Mouse (Mus musculus) midbrain, embryonic 13.5 days (tissue): ENCODE measurements around the gene Dtnb. TPM values are rescaled to one million over a fixed set of nuclear protein-coding genes. Genes with fewer than 3 reads are reported as not detected.

ENCODE experiments used
- ATAC-seq: fragments of 200-750 bp; cut with Nextera tagmentation; 2 replicates; pipeline ENCODE4 v1.8.0; 2017; ENCODE audit warnings: mild to moderate bottlenecking, moderate TSS enrichment, moderate library complexity
- H3K27ac ChIP-seq: fragments of 300-500 bp; sonication (generic); 2 replicates; pipeline ENCODE4 v1.5.1; 2015; ENCODE audit warnings: inconsistent platforms, mild to moderate bottlenecking, moderate library complexity
- H3K27me3 ChIP-seq: fragments of 300-500 bp; sonication (generic); 2 replicates; pipeline ENCODE4 v1.6.1; 2015; ENCODE audit warnings: mild to moderate bottlenecking, inconsistent platforms
- H3K36me3 ChIP-seq: fragments of 300-500 bp; sonication (generic); 2 replicates; pipeline ENCODE4 v1.6.1; 2015; ENCODE audit warnings: mild to moderate bottlenecking, inconsistent platforms
- H3K4me1 ChIP-seq: fragments of 300-500 bp; sonication (generic); replicated peaks from 2 replicates; pipeline ENCODE4 v1.6.1; 2015; ENCODE audit warnings: inconsistent platforms
- H3K4me2 ChIP-seq: fragments of 300-500 bp; sonication (generic); replicated peaks from 2 replicates; pipeline ENCODE4 v1.6.1; 2015; ENCODE audit warnings: moderate library complexity, mild to moderate bottlenecking, inconsistent platforms
- H3K4me3 ChIP-seq: fragments of 300-500 bp; sonication (generic); replicated peaks from 2 replicates; pipeline ENCODE4 v1.5.1; 2015; ENCODE audit warnings: mild to moderate bottlenecking, inconsistent platforms
- H3K9ac ChIP-seq: fragments of 300-500 bp; sonication (generic); replicated peaks from 2 replicates; pipeline ENCODE4 v1.6.1; 2015; ENCODE audit warnings: mild to moderate bottlenecking, inconsistent platforms
- H3K9me3 ChIP-seq: fragments of 300-500 bp; sonication (generic); 2 replicates; pipeline ENCODE4 v1.6.1; 2016; ENCODE audit warnings: mild to moderate bottlenecking, inconsistent platforms
- WGBS: fragments of 180-500 bp; shearing (Covaris S2); methylation state at CpG from one replicate; pipeline ENCODE4 v1.1.7; 2015; 5-methylcytosine and 5-hydroxymethylcytosine counted together
- polyA plus RNA-seq: library from polyadenylated mRNA; unstranded; fragments of >200 nt; fragmentation: Nextera tagmentation; extraction: Ambion mirVana; gene quantifications from 2 replicates; pipeline ENCODE4 v1.2.1, GENCODE M21; 2015

Dtnb gene
- polyA plus RNA-seq, 1 experiment from 2014 or later, result 34.6 TPM

DNA sequence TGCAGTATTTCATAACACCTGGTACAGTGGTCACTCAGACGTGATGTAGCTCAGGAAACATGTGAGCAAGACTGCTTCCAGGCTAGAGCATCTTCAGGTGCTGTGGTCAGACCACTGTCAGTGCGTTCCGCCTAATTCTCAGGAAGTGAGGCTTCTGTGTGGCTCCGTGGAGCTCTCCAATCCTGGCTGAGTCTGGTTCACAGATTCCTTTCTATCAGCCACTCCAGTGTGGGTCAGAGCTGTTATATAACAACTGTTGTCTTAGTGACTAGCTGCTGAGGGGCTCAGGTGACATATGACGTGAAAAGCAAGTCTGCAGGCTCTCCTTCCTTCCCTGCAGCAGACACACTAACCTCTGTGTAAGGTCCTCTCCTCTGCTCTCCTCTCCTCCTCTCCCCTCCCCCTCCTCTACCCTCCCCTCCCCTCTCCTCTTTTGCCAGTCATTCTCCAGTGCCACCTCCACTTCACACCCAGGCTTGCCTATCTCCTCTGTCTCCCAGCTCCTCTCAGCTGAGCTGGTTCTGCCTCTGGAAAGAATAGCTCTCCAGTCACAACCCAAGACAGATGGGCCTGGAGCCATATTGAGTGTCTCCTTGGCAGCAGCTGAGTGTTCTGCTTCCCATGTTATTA is 23.5 kb upstream of the Dtnb start:
- Histone ChIP-seq H3K9me3 (no peaks in the 10 kb centered on the region), H3K4me1 (peaks cover 13% of the 10 kb centered on the region; the same call in 1 of the 2 replicates), H3K4me2 (no peak overlapping the region), H3K4me3 (no peak overlapping the region), H3K36me3 (no peaks in the 10 kb centered on the region), H3K9ac (no peak overlapping the region), H3K27ac (no peak overlapping the region), H3K27me3 (no peaks in the 10 kb centered on the region)
- no peak for ATAC-seq
- 67% methylated on average over 5 of the region's 5 CpGs for WGBS

DNA sequence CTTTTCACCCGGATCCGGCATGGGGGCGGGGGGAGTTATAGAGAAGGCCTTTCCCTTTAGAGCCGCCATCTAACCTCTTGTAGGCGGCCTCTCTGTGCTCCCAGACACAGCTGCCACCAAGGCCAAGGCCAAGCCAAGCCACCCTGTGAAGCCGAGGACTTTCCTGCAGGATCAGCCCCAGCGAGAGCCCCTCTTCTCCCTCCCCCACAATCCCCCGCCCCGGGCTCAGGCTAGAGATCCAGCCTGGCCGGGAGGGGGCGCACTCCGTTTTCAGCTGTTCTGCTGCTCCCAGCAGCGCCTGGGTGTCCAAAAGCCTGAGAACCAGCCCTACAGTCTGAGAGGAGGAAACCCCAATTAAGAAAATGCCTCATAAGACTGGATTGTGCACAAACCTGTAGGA is 21.9 kb upstream of the Dtnb start:
- ATAC-seq, result 0 out of 2 replicates have a peak, but pooled peaks have one; percentile 34
- H3K27ac ChIP-seq, result no peak overlapping the region
- H3K36me3 ChIP-seq, result no peaks in the 10 kb centered on the region
- H3K9me3 ChIP-seq, result no peaks in the 10 kb centered on the region
- no peak overlapping the region for H3K9ac ChIP-seq
- H3K4me3 ChIP-seq, result no peak overlapping the region
- H3K4me1 ChIP-seq, result peaks cover 13% of the 10 kb centered on the region; the same call in 1 of the 2 replicates
- H3K27me3 ChIP-seq, result no peaks in the 10 kb centered on the region
- 0 out of 2 replicates have a peak overlapping the region, but pooled peaks have one; percentile 5 for H3K4me2 ChIP-seq
- 10% methylated on average over 13 of the region's 13 CpGs for WGBS

DNA sequence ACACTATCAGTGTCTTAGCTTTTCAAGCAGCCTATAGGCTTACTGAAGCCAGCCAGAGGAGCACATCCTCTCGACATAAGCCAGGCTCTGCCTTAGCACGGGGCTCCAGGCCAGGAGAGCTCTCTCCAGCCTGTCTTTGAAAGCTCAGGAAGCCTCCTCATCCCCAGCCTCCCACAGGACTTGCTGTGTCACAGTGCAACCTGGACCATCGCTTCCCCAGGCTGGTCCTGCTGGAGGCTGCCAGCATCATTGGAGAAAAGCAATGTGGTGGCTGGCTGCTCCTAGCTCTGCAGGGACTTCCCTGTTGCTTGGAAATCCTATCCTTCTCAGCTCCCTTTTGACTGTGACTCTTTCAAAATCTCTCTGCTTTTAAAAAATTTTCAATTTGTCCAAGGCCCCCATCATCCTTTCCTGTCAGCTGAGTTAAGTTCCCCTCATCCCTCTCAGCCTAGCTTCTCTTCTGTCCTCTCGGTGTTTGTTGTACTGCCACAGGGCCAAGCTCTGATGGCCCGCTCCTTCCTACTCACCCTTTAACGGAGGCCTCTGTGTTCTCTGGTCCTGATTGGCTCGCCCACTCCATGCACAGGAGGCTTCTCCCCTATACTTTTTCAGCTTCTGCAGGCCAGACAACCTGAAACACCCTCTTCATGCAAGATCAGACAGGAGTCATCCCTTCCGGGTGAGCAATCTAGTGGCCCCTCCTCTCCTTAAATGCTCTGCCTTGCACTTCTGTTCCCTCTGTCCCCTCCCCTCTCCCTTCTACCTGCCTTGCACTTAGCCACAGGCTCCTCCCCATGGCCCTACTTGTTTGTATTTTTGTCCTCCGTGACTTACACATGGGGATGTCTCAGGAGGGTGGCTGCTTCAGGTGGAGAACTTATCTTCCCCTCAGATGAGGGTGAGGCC is 14.5 kb upstream of the Dtnb start:
- H3K4me2 ChIP-seq, result no peak overlapping the region
- no peak overlapping the region for H3K4me3 ChIP-seq
- 61% methylated on average over 9 of the region's 9 CpGs for WGBS
- no peaks in the 10 kb centered on the region for H3K4me1 ChIP-seq
- H3K36me3 ChIP-seq, result no peaks in the 10 kb centered on the region
- ATAC-seq, result no peak
- no peak overlapping the region for H3K9ac ChIP-seq
- H3K27ac ChIP-seq, result no peak overlapping the region
- no peaks in the 10 kb centered on the region for H3K27me3 ChIP-seq
- H3K9me3 ChIP-seq, result no peaks in the 10 kb centered on the region

DNA sequence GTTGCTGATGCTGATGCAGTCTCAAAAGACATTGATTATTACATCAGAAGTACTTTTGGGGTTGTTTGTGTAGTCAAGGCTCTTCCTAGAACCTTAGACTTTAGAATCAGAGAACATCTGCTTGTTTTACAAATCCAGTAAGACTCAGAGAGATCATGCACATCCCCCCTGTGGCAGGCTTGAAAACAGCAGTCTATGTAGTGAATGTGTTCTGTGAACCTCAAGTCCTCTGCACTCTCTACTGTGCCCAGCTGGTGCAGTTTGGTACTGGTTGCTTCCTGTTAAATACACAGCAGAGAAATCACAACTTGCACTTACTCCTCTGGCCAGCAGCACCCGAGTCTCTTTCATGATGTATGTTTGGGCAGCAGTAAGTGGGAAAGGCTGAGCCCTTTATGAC is 11.6 kb upstream of the Dtnb start:
- 30% methylated on average over 1 of the region's 1 CpGs for WGBS
- Histone ChIP-seq H3K4me1 (no peaks in the 10 kb centered on the region), H3K9ac (no peak overlapping the region), H3K4me2 (no peak overlapping the region), H3K4me3 (no peak overlapping the region), H3K27me3 (no peaks in the 10 kb centered on the region), H3K9me3 (no peaks in the 10 kb centered on the region), H3K27ac (no peak overlapping the region), H3K36me3 (no peaks in the 10 kb centered on the region)
- 0 out of 2 replicates have a peak, but pooled peaks have one; percentile 62 for ATAC-seq

DNA sequence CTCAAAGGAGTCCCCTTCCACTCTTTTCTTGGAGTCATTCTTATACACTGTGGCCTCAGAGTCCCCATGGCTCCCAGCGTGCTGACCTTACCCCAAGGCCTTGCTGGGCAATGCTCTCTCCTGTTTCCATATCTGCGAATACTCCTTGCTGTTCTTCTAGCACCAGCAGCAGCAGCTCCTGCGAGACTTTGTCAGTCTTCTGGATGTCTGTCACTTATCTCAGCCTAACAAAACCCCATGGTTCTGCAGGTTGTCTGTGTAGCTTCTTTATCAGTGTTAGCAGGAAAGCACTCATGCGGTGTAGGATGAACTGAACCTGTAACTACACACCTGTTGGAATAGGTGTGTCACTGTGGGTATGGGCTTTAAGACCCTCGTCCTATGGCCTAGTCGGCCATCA is 11.1 kb upstream of the Dtnb start:
- 89% methylated on average over 6 of the region's 6 CpGs for WGBS

DNA sequence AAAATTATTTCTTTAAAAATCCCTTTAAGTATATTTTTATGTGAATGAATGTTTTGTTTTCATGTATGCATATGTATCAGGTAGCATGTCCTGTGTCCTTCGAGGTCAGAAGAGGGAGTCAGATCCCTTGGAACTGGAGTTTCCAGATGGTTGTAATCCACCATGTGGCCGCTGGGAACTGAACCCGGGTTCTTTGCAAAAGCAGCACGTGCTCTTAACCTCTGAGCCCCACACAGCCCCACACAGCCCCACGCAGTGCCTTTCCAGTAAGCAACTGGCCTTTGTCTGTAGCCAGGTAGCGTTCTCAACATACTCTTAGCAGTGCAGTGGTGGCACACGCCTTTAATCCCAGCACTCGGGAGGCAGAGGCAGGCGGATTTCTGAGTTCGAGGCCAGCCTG is 9.4 kb upstream of the Dtnb start:
- no peaks in the 10 kb centered on the region for H3K9me3 ChIP-seq
- no peak overlapping the region for H3K4me3 ChIP-seq
- no peak overlapping the region for H3K9ac ChIP-seq
- H3K27ac ChIP-seq, result no peak overlapping the region
- WGBS, result 91% methylated on average over 10 of the region's 10 CpGs
- no peaks in the 10 kb centered on the region for H3K27me3 ChIP-seq
- no peaks in the 10 kb centered on the region for H3K4me1 ChIP-seq
- H3K4me2 ChIP-seq, result no peak overlapping the region
- ATAC-seq, result no peak
- no peaks in the 10 kb centered on the region for H3K36me3 ChIP-seq

More for the DNA sequence above, 11.1 kb upstream of the Dtnb start:
- Histone ChIP-seq H3K4me2 (no peak overlapping the region), H3K27ac (no peak overlapping the region), H3K4me3 (no peak overlapping the region), H3K36me3 (no peaks in the 10 kb centered on the region), H3K9ac (no peak overlapping the region), H3K9me3 (no peaks in the 10 kb centered on the region), H3K27me3 (no peaks in the 10 kb centered on the region), H3K4me1 (no peaks in the 10 kb centered on the region)
- no peak for ATAC-seq

DNA sequence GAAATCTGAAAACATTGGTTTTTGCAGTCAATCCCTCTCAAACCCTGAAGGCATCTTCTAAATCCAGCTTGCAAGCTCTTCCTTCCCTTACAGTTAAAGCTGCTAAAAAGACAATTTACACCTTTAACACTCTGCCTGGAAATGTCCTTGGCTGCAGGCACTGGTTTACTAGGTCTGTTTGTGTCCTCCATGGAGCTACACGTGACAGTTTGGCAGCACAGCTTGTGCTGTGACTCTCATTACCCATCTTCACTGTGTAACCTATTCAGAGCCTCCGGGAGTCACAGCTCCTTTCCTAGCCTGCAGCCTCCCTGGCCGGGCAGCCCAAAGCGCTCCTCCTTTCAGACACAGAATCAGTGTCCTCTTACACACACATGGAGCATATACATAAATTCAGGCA is 8.5 kb upstream of the Dtnb start:
- 89% methylated on average over 4 of the region's 4 CpGs for WGBS
- Histone ChIP-seq H3K9me3 (no peaks in the 10 kb centered on the region), H3K9ac (no peak overlapping the region), H3K27me3 (no peaks in the 10 kb centered on the region), H3K4me2 (no peak overlapping the region), H3K4me1 (no peaks in the 10 kb centered on the region), H3K27ac (no peak overlapping the region), H3K4me3 (no peak overlapping the region), H3K36me3 (no peaks in the 10 kb centered on the region)
- ATAC-seq, result no peak

DNA sequence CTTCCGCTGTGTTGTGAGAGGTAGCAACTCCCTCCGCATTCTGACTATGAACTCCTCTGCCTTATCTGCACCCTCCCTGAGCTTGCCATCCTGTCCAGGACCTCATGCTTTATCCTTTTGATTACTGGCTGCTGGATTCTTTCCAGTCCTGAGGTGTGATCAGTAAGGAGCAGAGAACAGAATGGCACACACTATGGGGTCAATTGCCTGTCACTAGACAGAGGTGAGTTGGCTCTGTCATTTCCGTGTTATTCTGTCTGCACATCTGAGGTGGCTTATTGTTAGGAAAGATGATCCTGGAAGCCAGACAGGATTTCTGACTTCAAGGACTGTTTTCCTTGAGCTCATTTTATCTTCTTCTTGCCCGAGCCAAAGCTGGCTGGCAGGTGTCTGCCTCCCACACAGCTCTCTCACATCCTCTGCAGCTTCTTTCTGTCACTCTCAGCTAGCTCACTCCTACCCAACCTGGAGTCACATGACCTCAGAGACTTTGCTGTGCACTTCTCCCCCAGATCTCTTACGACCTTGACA is 3.7 kb upstream of the Dtnb start:
- no peaks in the 10 kb centered on the region for H3K27me3 ChIP-seq
- H3K36me3 ChIP-seq, result no peaks in the 10 kb centered on the region
- H3K4me3 ChIP-seq, result no peak overlapping the region
- H3K27ac ChIP-seq, result no peak overlapping the region
- WGBS, result 79% methylated on average over 5 of the region's 5 CpGs
- no peak overlapping the region for H3K4me2 ChIP-seq
- no peaks in the 10 kb centered on the region for H3K9me3 ChIP-seq
- no peak for ATAC-seq
- H3K9ac ChIP-seq, result no peak overlapping the region
- peaks cover 9% of the 10 kb centered on the region for H3K4me1 ChIP-seq

DNA sequence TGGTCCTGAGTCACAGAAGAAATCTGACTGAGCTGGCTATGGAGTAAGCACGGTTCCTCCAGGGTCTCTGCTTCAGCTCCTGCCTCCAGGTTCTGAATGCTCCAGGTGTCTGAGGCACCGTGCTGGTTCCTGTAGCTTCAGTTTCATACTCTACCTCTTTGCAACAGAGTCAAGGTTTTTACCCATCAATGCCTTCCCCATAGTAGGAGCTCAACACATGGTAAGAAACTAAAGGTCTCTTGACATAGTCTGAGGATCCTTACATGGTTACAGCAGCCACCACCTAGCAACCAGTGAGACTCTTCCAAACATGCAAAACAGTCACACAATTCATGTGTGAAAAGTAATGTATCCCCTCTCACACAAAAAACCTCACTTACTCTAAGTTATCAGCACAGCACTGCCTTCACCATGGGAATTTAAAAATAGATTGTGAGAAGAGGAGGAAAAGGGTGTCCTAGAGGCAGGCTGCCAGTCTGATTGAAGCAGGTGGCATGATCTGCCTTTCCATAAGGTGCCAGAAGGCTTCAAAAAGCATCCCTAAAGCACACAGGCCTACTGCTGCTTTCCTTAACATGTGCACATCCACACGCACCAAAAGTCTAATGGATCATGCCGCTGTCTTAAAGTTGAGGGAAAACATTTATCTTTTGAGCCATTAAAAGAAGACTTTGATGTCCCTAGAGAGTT is 1.3 kb upstream of the Dtnb start:
- no peaks in the 10 kb centered on the region for H3K9me3 ChIP-seq
- no peak overlapping the region for H3K9ac ChIP-seq
- no peak overlapping the region for H3K27ac ChIP-seq
- H3K27me3 ChIP-seq, result no peaks in the 10 kb centered on the region
- H3K4me3 ChIP-seq, result no peak overlapping the region
- ATAC-seq, result no peak
- 91% methylated on average over 4 of the region's 4 CpGs for WGBS
- H3K36me3 ChIP-seq, result no peaks in the 10 kb centered on the region
- H3K4me1 ChIP-seq, result peaks cover 15% of the 10 kb centered on the region
- no peak overlapping the region for H3K4me2 ChIP-seq

DNA sequence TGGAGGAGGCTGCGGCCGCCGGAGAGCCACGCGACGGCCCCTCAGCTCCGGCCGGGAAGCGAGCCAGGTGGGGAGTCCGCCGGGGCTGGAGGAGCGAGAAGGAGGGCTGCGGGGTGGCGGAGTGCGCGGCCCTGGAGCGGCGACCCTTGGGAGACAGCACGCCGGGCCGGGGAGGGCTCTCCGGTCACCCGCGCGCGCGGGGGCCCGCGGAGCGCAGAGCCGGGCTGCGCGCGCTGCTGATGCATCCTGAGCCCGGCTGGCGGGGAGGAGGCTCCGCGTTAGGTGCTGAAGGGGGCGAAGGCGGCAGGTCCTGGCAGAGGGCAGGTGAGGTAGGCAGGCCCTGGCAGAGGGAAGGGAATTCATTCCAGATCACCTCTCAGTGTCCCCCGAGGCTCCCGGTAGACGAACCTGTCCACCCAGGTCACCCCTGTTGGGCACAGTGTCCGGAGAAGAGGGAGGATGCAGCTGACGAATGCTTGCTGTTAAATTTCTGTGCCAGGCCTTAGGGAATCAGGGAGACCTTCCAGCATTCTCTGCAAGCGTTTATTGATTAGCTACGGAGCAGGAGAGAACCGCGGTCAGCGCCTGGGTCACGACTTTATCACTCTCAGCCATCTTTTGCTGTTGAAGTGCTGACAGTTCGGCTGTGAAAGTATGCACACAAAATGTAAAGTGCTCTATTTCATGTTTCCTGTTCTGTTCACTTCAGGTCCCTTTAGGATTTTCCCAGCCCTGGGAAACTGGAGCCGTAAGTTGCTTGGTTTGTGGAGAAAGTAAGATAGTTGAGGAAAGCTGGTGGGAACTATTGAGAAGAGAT is 608 bp downstream of the Dtnb start:
- peak overlapping the region; percentile 90 for H3K9ac ChIP-seq
- peak overlapping the region; percentile 82 for H3K4me3 ChIP-seq
- no peaks in the 10 kb centered on the region for H3K27me3 ChIP-seq
- H3K4me2 ChIP-seq, result peak overlapping the region; percentile 76
- no peaks in the 10 kb centered on the region for H3K36me3 ChIP-seq
- under 1% methylated on average over 49 of the region's 53 CpGs for WGBS
- peak overlapping the region; percentile 87 for H3K27ac ChIP-seq
- H3K9me3 ChIP-seq, result no peaks in the 10 kb centered on the region
- ATAC-seq, result peak; percentile 84
- peaks cover 19% of the 10 kb centered on the region for H3K4me1 ChIP-seq

DNA sequence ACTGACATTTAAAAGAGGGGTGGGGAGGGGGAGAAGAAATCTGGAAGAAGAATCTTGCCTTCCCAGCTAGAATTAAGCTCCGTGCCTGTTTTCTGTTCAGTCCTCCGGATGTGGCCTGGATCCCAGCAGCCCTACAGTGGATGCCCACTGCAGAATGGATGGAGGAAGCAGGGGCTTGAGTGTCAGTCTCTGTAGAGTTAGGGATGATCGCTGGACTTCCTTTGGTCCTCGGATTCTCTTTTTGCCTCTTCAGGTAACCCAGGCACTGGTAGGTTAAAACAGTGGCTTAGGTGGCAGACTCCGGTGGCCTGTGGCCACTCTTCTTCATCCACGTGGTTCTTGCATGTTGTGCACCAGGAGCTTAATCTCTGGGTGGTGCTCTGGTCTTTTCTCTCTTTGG is 1.2 kb downstream of the Dtnb start:
- no peaks in the 10 kb centered on the region for H3K27me3 ChIP-seq
- no peak for ATAC-seq
- H3K27ac ChIP-seq, result no peak overlapping the region
- H3K9ac ChIP-seq, result peak overlapping the region; percentile 33
- WGBS, result 47% methylated on average over 6 of the region's 6 CpGs
- H3K4me1 ChIP-seq, result peaks cover 19% of the 10 kb centered on the region
- peak overlapping the region; percentile 82 for H3K4me3 ChIP-seq
- no peaks in the 10 kb centered on the region for H3K36me3 ChIP-seq
- peak overlapping the region; percentile 76 for H3K4me2 ChIP-seq
- H3K9me3 ChIP-seq, result no peaks in the 10 kb centered on the region
